Mouse (Mus musculus) cerebellum, adult 2 months (tissue): ENCODE measurements around the gene Cdc37l1. TPM values are rescaled to one million over a fixed set of nuclear protein-coding genes. Genes with fewer than 3 reads are reported as not detected.

Experiments
- DNase-seq, 2 experiments: peaks; one replicate each; pipeline ENCODE4 v3.0.0; 2021
- H3K27ac ChIP-seq: fragments of 200-500 bp; 2 replicates; pipeline ENCODE4 v1.5.1; 2012; ENCODE audit warnings: low read length, control low read depth, inconsistent platforms; ENCODE audit not compliant: insufficient read depth
- H3K27me3 ChIP-seq: fragments of 200-500 bp; 2 replicates; pipeline ENCODE4 v1.6.1; 2012; ENCODE audit warnings: inconsistent platforms, mild to moderate bottlenecking, low read length, moderate library complexity; ENCODE audit not compliant: control insufficient read depth, insufficient read depth
- H3K4me1 ChIP-seq: fragments of 200-500 bp; 2 replicates; pipeline ENCODE4 v1.6.1; 2011; ENCODE audit warnings: low read length; ENCODE audit not compliant: control insufficient read depth, insufficient read depth
- H3K4me3 ChIP-seq: fragments of 200-500 bp; replicated peaks from 2 replicates; pipeline ENCODE3; 2011; ENCODE audit warnings: mild to moderate bottlenecking, low read depth, low read length, control low read depth; ENCODE audit not compliant: insufficient read depth
- CTCF ChIP-seq: fragments of 200-500 bp; IDR thresholded peaks from 2 replicates; pipeline ENCODE4 v1.5.1; 2011; ENCODE audit warnings: low read depth, mild to moderate bottlenecking, control low read depth, low read length, moderate library complexity, borderline replicate concordance; ENCODE audit not compliant: insufficient read depth
- POLR2A ChIP-seq: fragments of 200-500 bp; IDR thresholded peaks from 2 replicates; pipeline ENCODE4 v1.6.1; 2011; ENCODE audit warnings: low read length, control low read depth, borderline replicate concordance; ENCODE audit not compliant: insufficient read depth
- WGBS: fragments of 180-500 bp; shearing (Covaris S2); methylation state at CpG from one replicate; pipeline ENCODE4 v1.1.7; 2018; 5-methylcytosine and 5-hydroxymethylcytosine counted together
- polyA plus RNA-seq: library from polyadenylated mRNA; depleted of rRNA; stranded (reverse); fragments of >200 nt; gene quantifications from 2 replicates; pipeline ENCODE4 v1.2.3, GENCODE M21; 2012

Gene Cdc37l1
- polyA plus RNA-seq, 1 experiment: 91.8 TPM

- TF ChIP-seq POLR2A: no peak
- no peak for TF ChIP-seq CTCF
- peaks cover 3% of the 10 kb centered on the region; the same call in 1 of the 2 replicates for H3K4me1 ChIP-seq
- DNase-seq: no peak
- H3K27ac ChIP-seq: no peak overlapping the region
- H3K4me3 ChIP-seq: no peak overlapping the region
- WGBS: 89% methylated on average over 9 of the region's 9 CpGs
- H3K27me3 ChIP-seq: no peaks in the 10 kb centered on the region; the same call in 1 of the 2 replicates
Observed at GRCm38 (mm10) chr19:29042647-29043046, 52.5 kb downstream of the Cdc37l1 start.

DNA sequence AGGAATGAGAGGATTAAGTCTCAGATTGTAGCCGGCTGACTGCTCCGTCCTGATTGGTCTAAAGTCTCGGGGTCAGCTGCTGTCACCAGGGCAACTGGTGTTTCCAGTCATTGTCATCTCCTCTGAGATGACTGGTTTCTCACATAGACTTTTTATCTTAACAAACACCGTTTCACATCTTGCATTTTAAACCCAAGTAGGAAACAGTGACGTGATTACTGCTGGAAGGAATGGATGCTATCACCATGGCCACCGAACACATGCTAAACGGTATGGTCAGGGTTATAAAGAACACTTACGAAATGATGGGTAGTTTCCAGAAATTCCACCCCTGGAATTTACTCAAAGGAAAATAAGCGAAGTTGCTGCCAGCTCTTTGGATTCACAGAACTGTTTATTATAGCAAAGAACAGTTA is 54.2 kb downstream of the Cdc37l1 start:
- Histone ChIP-seq H3K4me3 (no peak overlapping the region), H3K4me1 (peaks cover 3% of the 10 kb centered on the region; the same call in 1 of the 2 replicates), H3K27me3 (no peaks in the 10 kb centered on the region; the same call in 1 of the 2 replicates), H3K27ac (no peak overlapping the region)
- 53% methylated on average over 9 of the region's 9 CpGs for WGBS
- TF ChIP-seq CTCF: no peak
- TF ChIP-seq POLR2A: no peak
- no peak for DNase-seq

- no peaks in the 10 kb centered on the region; the same call in 1 of the 2 replicates for H3K27me3 ChIP-seq
- H3K4me1 ChIP-seq: peaks cover 3% of the 10 kb centered on the region; the same call in 1 of the 2 replicates
- no peak overlapping the region for H3K27ac ChIP-seq
- TF ChIP-seq CTCF: no peak
- TF ChIP-seq POLR2A: no peak
- DNase-seq: no peak
- 67% methylated on average over 4 of the region's 4 CpGs for WGBS
- no peak overlapping the region for H3K4me3 ChIP-seq
Observed at GRCm38 (mm10) chr19:29045369-29045768, 55.2 kb downstream of the Cdc37l1 start.

GRCm38 (mm10) chr19:29045956-29046650 is 56.0 kb downstream of the Cdc37l1 start:
- TF ChIP-seq POLR2A (no peak), CTCF (no peak)
- Histone ChIP-seq H3K4me3 (peak overlapping the region; percentile 43), H3K27me3 (no peaks in the 10 kb centered on the region; the same call in 1 of the 2 replicates), H3K4me1 (peaks cover 3% of the 10 kb centered on the region; the same call in 1 of the 2 replicates), H3K27ac (no peak overlapping the region)
- 58% methylated on average over 15 of the region's 15 CpGs for WGBS
- no peak for DNase-seq

DNA sequence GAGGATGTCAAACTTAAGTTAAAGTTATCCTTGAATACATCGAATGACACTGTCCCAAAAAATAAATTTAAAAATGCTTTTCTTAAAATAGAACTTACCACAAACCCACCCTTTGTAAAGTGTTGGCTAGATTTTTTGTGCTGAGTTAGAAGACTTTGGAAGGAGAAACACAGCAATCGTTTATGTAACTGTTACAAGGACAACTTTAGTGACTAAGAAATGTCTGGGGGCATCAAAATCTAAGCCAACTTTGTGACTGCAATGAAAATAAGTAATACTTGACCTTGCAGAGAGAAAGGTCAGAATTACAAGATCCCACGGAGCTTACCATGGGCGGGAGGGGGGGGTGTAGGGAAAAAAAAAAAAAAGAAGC is 56.8 kb downstream of the Cdc37l1 start:
- TF ChIP-seq POLR2A (no peak), CTCF (no peak)
- H3K4me1 ChIP-seq: peaks cover 3% of the 10 kb centered on the region; the same call in 1 of the 2 replicates
- H3K27ac ChIP-seq: peak overlapping the region; percentile 79
- no peak for DNase-seq
- WGBS: 28% methylated on average over 4 of the region's 4 CpGs
- H3K4me3 ChIP-seq: peak overlapping the region; percentile 70
- no peaks in the 10 kb centered on the region; the same call in 1 of the 2 replicates for H3K27me3 ChIP-seq

DNA sequence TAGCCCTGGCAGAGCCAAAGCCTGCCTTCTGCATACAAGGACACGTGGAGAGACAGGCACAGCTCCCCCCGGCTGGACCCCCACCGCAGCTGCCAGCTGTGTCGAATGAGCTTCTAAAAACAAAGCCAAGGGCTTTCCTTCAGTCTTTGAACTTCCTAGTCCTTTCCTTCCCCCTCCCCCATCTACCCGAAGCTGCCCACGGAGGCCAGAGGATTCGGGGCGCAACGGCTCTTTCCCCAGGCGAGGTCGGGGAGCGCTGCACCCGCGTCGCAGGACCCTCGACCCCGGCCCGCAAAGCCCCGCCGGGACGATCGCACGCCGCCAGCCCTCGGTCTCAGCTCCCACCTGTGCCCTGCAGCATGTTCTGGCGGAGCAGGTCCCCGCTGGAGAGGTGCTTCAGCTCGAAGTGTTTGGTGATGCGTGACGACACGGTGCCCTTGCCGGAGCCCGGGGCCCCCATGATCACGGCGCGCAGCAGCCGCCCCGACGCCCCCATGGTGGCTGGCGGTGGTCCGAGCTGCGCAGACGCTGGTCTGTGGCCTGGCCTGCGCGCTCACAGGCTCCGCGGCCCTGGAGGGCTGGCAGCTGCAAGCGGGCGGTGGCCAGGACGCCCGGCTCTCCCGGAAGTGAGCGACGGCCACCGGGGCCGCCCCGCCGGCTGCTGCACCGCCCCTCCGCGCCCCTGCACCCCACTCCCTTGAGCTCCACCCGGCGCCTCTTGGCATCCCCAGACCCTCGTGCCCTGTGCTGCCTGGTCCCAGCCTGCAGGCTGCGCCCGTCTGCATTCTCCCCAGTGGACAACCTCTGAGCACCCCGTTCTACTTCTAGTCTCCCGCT is 57.4 kb downstream of the Cdc37l1 start, which contains the start of gene Ak3:
Ak3 (minus strand) TSS at position 628 of the 837 bp plus-strand sequence.
- Histone ChIP-seq H3K4me3 (peak within 1 kb of the TSS; percentile 70), H3K27me3 (no peaks in the 10 kb centered on the region; the same call in 1 of the 2 replicates), H3K4me1 (no peaks in the 10 kb centered on the region), H3K27ac (peak within 1 kb of the TSS; percentile 79)
- DNase-seq: peak; percentile 74 to 81
- TF ChIP-seq POLR2A (0 out of 2 replicates have a peak, but pooled peaks have one; percentile 23), CTCF (no peak; the same call in 1 of the 2 replicates)
- 1% methylated on average over 68 of the region's 68 CpGs for WGBS

GRCm38 (mm10) chr19:29049401-29050075 is 59.4 kb downstream of the Cdc37l1 start:
- WGBS: 79% methylated on average over 12 of the region's 12 CpGs
- no peaks in the 10 kb centered on the region; the same call in 1 of the 2 replicates for H3K27me3 ChIP-seq
- no peak for TF ChIP-seq CTCF
- TF ChIP-seq POLR2A: no peak
- H3K4me3 ChIP-seq: no peak overlapping the region
- H3K27ac ChIP-seq: no peak overlapping the region
- no peak for DNase-seq
- H3K4me1 ChIP-seq: no peaks in the 10 kb centered on the region
